Mouse (Mus musculus) forebrain, embryonic 10.5 days (tissue): ENCODE results near the gene Pate2. TPM values are rescaled to one million over a fixed set of nuclear protein-coding genes. Genes with fewer than 3 reads are reported as not detected.
A peak's percentile ranks its signal among the peaks of the same experiment; 100 is the strongest.

Experiments used
- DNase-seq: peaks from one replicate; pipeline ENCODE4 v3.0.0-alpha.2; 2017; ENCODE audit warnings: low spot score; ENCODE audit errors: extremely low spot score
- H3K27ac ChIP-seq: fragments of 300-500 bp; sonication (generic); 2 replicates; pipeline ENCODE4 v1.5.1; 2016; ENCODE audit warnings: mild to moderate bottlenecking
- H3K27me3 ChIP-seq: fragments of 300-500 bp; sonication (generic); 2 replicates; pipeline ENCODE4 v1.6.1; 2016; ENCODE audit warnings: mild to moderate bottlenecking; ENCODE audit not compliant: poor library complexity, severe bottlenecking
- H3K36me3 ChIP-seq: fragments of 300-500 bp; sonication (generic); replicated peaks from 2 replicates; pipeline ENCODE4 v1.6.1; 2016; ENCODE audit warnings: mild to moderate bottlenecking, moderate library complexity
- H3K4me1 ChIP-seq: fragments of 300-500 bp; sonication (generic); 2 replicates; pipeline ENCODE4 v1.6.1; 2016
- H3K4me3 ChIP-seq: fragments of 300-500 bp; sonication (generic); 2 replicates; pipeline ENCODE4 v1.5.1; 2016; ENCODE audit warnings: mild to moderate bottlenecking, moderate library complexity
- H3K9me3 ChIP-seq: fragments of 300-500 bp; sonication (generic); 2 replicates; pipeline ENCODE4 v1.6.1; 2016; ENCODE audit warnings: mild to moderate bottlenecking, moderate library complexity
- WGBS: fragments of 180-500 bp; shearing (Covaris S2); methylation state at CpG from one replicate; pipeline ENCODE4 v1.1.7; 2016; 5-methylcytosine and 5-hydroxymethylcytosine counted together
- polyA plus RNA-seq: library from polyadenylated mRNA; unstranded; fragments of >200 nt; fragmentation: Nextera tagmentation; extraction: Ambion mirVana; gene quantifications from 2 replicates; pipeline ENCODE4 v1.2.1, GENCODE M21; 2016

Gene Pate2
- polyA plus RNA-seq, result 2.0 and 2.5 TPM in 2 replicates

GRCm38 (mm10) chr9:35569571-35570534 lies at the start of gene Pate2, which contains the start of gene Hyls1:
Gene Pate2 (plus strand): TSS chr9:35570284.
Gene Hyls1 (minus strand): TSS chr9:35570398.
- under 1% methylated on average over 86 of the region's 86 CpGs for WGBS
- Histone ChIP-seq H3K4me1 (peaks cover 31% of the 10 kb centered on the region), H3K27me3 (peaks cover 14% of the 10 kb centered on the region), H3K4me3 (peak within 1 kb of the TSS; percentile 83), H3K27ac (peak within 1 kb of the TSS; percentile 96), H3K9me3 (no peaks in the 10 kb centered on the region), H3K36me3 (peaks cover 35% of the 10 kb centered on the region)
- peak; percentile 92 for DNase-seq

- no peaks in the 10 kb centered on the region; the same call in 1 of the 2 replicates for H3K27me3 ChIP-seq
- whole genome bisulfite sequencing, result 84% methylated on average over 6 of the region's 6 CpGs
- no peak overlapping the region for H3K4me3 ChIP-seq
- H3K4me1 ChIP-seq, result peaks cover 30% of the 10 kb centered on the region
- H3K9me3 ChIP-seq, result no peaks in the 10 kb centered on the region
- 0 out of 2 replicates have a peak overlapping the region, but pooled peaks have one; percentile 26 for H3K27ac ChIP-seq
- H3K36me3 ChIP-seq, result no peaks in the 10 kb centered on the region
- no peak for DNase-seq
Observed at GRCm38 (mm10) chr9:35520631-35521348, 49.3 kb upstream of the Pate2 start.

DNA sequence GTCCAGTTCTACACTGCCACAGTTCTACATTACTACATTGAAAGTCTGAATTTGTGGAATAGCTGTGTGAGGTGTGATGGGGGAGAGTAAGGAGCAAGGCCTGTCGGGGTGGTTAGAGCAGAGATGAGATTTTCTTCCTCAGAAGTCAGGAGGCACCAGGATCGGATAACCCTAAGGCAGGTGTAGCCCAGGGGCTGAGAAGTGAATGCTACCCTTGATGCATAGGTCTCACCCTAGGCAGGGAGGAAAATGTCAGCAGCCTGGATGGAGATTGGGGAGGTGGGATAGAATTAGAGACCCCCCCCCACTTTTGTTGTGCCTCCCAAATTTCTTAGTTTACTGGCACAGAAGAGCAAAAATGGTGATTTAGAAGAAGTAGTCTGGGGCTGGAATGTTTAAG lies 47.8 kb upstream of the Pate2 start:
- Histone ChIP-seq H3K27me3 (no peaks in the 10 kb centered on the region; the same call in 1 of the 2 replicates), H3K4me1 (peaks cover 30% of the 10 kb centered on the region), H3K9me3 (no peaks in the 10 kb centered on the region), H3K4me3 (no peak overlapping the region), H3K27ac (no peak overlapping the region), H3K36me3 (no peaks in the 10 kb centered on the region)
- WGBS, result 82% methylated on average over 2 of the region's 2 CpGs
- DNase-seq, result no peak

GRCm38 (mm10) chr9:35522821-35523515 lies 47.1 kb upstream of the Pate2 start:
- H3K4me1 ChIP-seq, result peaks cover 30% of the 10 kb centered on the region
- no peaks in the 10 kb centered on the region; the same call in 1 of the 2 replicates for H3K27me3 ChIP-seq
- no peaks in the 10 kb centered on the region for H3K36me3 ChIP-seq
- no peak for DNase-seq
- H3K4me3 ChIP-seq, result no peak overlapping the region
- WGBS, result 89% methylated on average over 1 of the region's 1 CpGs
- H3K9me3 ChIP-seq, result no peaks in the 10 kb centered on the region
- H3K27ac ChIP-seq, result 0 out of 2 replicates have a peak overlapping the region, but pooled peaks have one; percentile 3

GRCm38 (mm10) chr9:35523541-35523940 lies 46.5 kb upstream of the Pate2 start:
- no peaks in the 10 kb centered on the region; the same call in 1 of the 2 replicates for H3K27me3 ChIP-seq

GRCm38 (mm10) chr9:35523941-35524411 lies 46.1 kb upstream of the Pate2 start:
- Histone ChIP-seq H3K36me3 (no peaks in the 10 kb centered on the region), H3K4me1 (peaks cover 33% of the 10 kb centered on the region), H3K4me3 (no peak overlapping the region), H3K27ac (no peak overlapping the region), H3K9me3 (no peaks in the 10 kb centered on the region), H3K27me3 (no peaks in the 10 kb centered on the region; the same call in 1 of the 2 replicates)
- peak; percentile 51 for DNase-seq
- 36% methylated on average over 7 of the region's 7 CpGs for WGBS

More at GRCm38 (mm10) chr9:35523541-35523940, 46.5 kb upstream of the Pate2 start:
- H3K36me3 ChIP-seq, result no peaks in the 10 kb centered on the region
- no peak overlapping the region for H3K4me3 ChIP-seq
- peak; percentile 33 for DNase-seq
- peaks cover 33% of the 10 kb centered on the region for H3K4me1 ChIP-seq
- peak overlapping the region; percentile 3; the same call in 1 of the 2 replicates for H3K27ac ChIP-seq
- WGBS, result 37% methylated on average over 5 of the region's 5 CpGs
- H3K9me3 ChIP-seq, result no peaks in the 10 kb centered on the region

DNA sequence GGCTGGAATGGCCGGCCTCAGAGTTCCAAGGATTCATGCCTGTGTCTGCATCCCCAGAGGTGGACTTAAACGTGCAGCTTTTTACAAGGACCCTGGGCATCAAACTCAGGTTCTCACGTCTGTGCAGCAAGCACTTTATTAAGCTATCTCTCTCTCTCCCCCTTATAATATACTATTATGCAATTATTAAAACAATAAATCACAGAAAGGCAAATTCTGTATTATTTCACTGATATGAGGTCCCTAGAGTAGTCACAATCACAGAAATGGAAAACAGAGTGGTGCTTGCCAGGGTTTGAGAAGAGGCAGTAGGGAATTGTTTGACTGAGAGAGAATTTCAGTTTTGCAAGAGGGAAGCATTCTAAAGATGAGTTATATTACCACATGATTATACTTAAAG lies 40.9 kb upstream of the Pate2 start:
- Histone ChIP-seq H3K4me1 (peaks cover 19% of the 10 kb centered on the region), H3K27ac (no peak overlapping the region), H3K36me3 (no peaks in the 10 kb centered on the region), H3K27me3 (no peaks in the 10 kb centered on the region), H3K4me3 (no peak overlapping the region), H3K9me3 (no peaks in the 10 kb centered on the region)
- WGBS, result 70% methylated on average over 3 of the region's 3 CpGs
- DNase-seq, result no peak

DNA sequence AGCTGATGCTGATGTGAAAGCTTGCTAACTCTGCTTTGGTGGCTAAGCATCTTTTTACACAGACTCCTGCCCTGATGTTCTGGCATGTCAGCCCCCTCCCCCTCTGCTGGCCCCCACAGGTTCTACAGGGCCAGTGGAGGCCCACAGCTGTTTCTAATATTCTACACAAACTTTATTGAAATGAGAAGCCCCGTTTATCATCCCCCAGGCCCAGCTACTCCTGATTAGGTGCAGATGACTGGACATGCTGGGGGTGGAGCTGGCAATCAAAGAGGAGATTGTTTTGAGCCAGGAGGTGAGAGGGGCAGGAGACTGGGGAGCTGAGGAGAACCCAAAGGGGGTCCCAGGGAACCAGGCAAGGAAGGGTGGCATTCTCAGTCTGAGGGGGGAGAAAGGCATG lies 40.3 kb upstream of the Pate2 start:
- Histone ChIP-seq H3K36me3 (no peaks in the 10 kb centered on the region), H3K4me1 (peaks cover 17% of the 10 kb centered on the region), H3K9me3 (no peaks in the 10 kb centered on the region), H3K27me3 (no peaks in the 10 kb centered on the region), H3K27ac (peak overlapping the region; percentile 48; the same call in 1 of the 2 replicates), H3K4me3 (no peak overlapping the region)
- 19% methylated on average over 1 of the region's 1 CpGs for WGBS
- peak; percentile 47 for DNase-seq

GRCm38 (mm10) chr9:35533266-35533665 lies 36.8 kb upstream of the Pate2 start:
- no peak overlapping the region for H3K4me3 ChIP-seq
- H3K27me3 ChIP-seq, result no peaks in the 10 kb centered on the region
- H3K36me3 ChIP-seq, result no peaks in the 10 kb centered on the region
- WGBS, result 88% methylated on average over 9 of the region's 9 CpGs
- no peak for DNase-seq
- no peak overlapping the region for H3K27ac ChIP-seq
- no peaks in the 10 kb centered on the region for H3K9me3 ChIP-seq
- H3K4me1 ChIP-seq, result peaks cover 29% of the 10 kb centered on the region

GRCm38 (mm10) chr9:35535110-35535509 lies 35.0 kb upstream of the Pate2 start:
- Histone ChIP-seq H3K27me3 (no peaks in the 10 kb centered on the region), H3K4me1 (peaks cover 28% of the 10 kb centered on the region), H3K9me3 (no peaks in the 10 kb centered on the region), H3K36me3 (no peaks in the 10 kb centered on the region), H3K27ac (peak overlapping the region; percentile 40; the same call in 1 of the 2 replicates), H3K4me3 (no peak overlapping the region)
- WGBS, result 15% methylated on average over 2 of the region's 2 CpGs
- DNase-seq, result peak; percentile 68

GRCm38 (mm10) chr9:35535876-35536275 lies 34.2 kb upstream of the Pate2 start:
- H3K9me3 ChIP-seq, result no peaks in the 10 kb centered on the region
- DNase-seq, result no peak
- H3K4me1 ChIP-seq, result peaks cover 22% of the 10 kb centered on the region
- no peak overlapping the region for H3K4me3 ChIP-seq
- 85% methylated on average over 4 of the region's 4 CpGs for WGBS
- H3K27me3 ChIP-seq, result no peaks in the 10 kb centered on the region
- no peaks in the 10 kb centered on the region for H3K36me3 ChIP-seq
- no peak overlapping the region for H3K27ac ChIP-seq
